Mouse (Mus musculus) midbrain, embryonic 16.5 days (tissue): ENCODE results near the gene Ehmt2. TPM values are rescaled to one million over a fixed set of nuclear protein-coding genes. Genes with fewer than 3 reads are reported as not detected.

Source experiments
- ATAC-seq: fragments of 200-750 bp; cut with Nextera tagmentation; 2 replicates; pipeline ENCODE4 v1.8.0; 2017; ENCODE audit warnings: moderate TSS enrichment
- H3K27ac ChIP-seq: fragments of 300-500 bp; sonication (generic); 2 replicates; pipeline ENCODE4 v1.5.1; 2014; ENCODE audit warnings: mild to moderate bottlenecking, low read length, mixed read lengths
- H3K27me3 ChIP-seq: fragments of 300-500 bp; sonication (generic); 2 replicates; pipeline ENCODE4 v1.6.1; 2014; ENCODE audit warnings: low read depth, low read length, mixed read lengths; ENCODE audit not compliant: control insufficient read depth, insufficient read depth
- H3K36me3 ChIP-seq: fragments of 300-500 bp; sonication (generic); 2 replicates; pipeline ENCODE4 v1.6.1; 2014; ENCODE audit warnings: mild to moderate bottlenecking, low read length, moderate library complexity, mixed read lengths; ENCODE audit not compliant: control insufficient read depth, insufficient read depth
- H3K4me1 ChIP-seq: fragments of 300-500 bp; sonication (generic); 2 replicates; pipeline ENCODE4 v1.6.1; 2014; ENCODE audit warnings: mild to moderate bottlenecking, low read length, mixed read lengths; ENCODE audit not compliant: control insufficient read depth, insufficient read depth
- H3K4me2 ChIP-seq: fragments of 300-500 bp; sonication (generic); 2 replicates; pipeline ENCODE4 v1.6.1; 2014; ENCODE audit warnings: mild to moderate bottlenecking, low read length, mixed read lengths
- H3K4me3 ChIP-seq: fragments of 300-500 bp; sonication (generic); 2 replicates; pipeline ENCODE4 v1.5.1; 2014; ENCODE audit warnings: low read depth, mild to moderate bottlenecking, low read length, moderate library complexity, mixed read lengths
- H3K9ac ChIP-seq: fragments of 300-500 bp; sonication (generic); 2 replicates; pipeline ENCODE4 v1.6.1; 2014; ENCODE audit warnings: low read depth, low read length, mixed read lengths
- H3K9me3 ChIP-seq: fragments of 300-500 bp; sonication (generic); replicated peaks from 2 replicates; pipeline ENCODE4 v1.6.1; 2014; ENCODE audit warnings: mild to moderate bottlenecking, low read length, mixed read lengths; ENCODE audit not compliant: control insufficient read depth, poor library complexity, severe bottlenecking
- WGBS: fragments of 180-500 bp; shearing (Covaris S2); extraction: QIAGEN DNeasy Blood & Tissue Kit; methylation state at CpG from one replicate; pipeline ENCODE4 v1.1.7; 2014; 5-methylcytosine and 5-hydroxymethylcytosine counted together
- polyA plus RNA-seq: library from polyadenylated mRNA; unstranded; fragments of >200 nt; fragmentation: Nextera tagmentation; extraction: Ambion mirVana; gene quantifications from 2 replicates; pipeline ENCODE4 v1.2.1, GENCODE M21; 2015

Gene Ehmt2
- polyA plus RNA-seq, 1 experiment from 2014 or later = 99.8 TPM

DNA sequence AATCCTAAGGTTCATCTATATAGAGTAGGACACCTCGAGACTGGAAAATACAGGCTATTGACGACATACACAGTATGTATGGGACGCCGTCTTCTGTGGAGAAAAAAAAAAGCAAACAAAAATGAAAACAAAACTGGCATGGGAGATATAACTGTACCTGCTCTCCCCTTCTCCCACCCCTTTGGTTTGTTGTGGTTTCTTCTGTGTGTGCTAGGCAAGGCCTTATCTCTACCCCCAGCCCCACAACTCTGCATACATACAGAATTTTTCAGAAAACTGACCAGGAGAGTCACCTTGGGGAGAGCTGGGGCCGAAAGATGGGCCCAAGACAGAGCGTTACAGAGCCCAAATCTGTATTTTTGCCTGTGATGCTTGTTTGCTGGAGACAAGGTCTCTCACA, 13.6 kb upstream of the Ehmt2 start:
- Histone ChIP-seq H3K9ac (no peak overlapping the region), H3K4me2 (no peak overlapping the region), H3K27me3 (peaks cover 4% of the 10 kb centered on the region; the same call in 1 of the 2 replicates), H3K27ac (no peak overlapping the region), H3K4me3 (no peak overlapping the region), H3K36me3 (no peaks in the 10 kb centered on the region), H3K9me3 (no peaks in the 10 kb centered on the region), H3K4me1 (no peaks in the 10 kb centered on the region)
- ATAC-seq = no peak
- WGBS = 87% methylated on average over 6 of the region's 6 CpGs

DNA sequence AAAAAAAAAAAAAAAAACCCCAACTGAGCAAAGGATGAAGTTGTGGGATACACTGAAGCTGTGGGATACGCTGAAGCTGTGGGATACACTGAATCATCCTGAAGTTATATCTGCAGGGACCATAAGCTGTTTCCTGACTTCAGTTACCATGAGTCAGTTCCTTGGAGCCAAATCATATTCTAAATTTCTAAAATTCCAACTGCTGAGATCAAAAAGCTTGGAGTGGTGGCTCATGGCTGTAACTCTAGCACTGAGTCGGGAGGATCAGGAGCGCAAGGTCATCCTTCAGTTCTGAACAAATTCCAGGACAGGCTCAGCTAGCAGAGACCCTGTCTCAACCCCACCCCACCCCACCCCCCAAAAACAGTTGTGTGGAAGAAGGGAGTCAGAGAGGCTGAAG, 12.7 kb upstream of the Ehmt2 start:
- no peak overlapping the region for H3K4me2 ChIP-seq
- H3K9me3 ChIP-seq = no peaks in the 10 kb centered on the region
- peaks cover 4% of the 10 kb centered on the region; the same call in 1 of the 2 replicates for H3K27me3 ChIP-seq
- no peak overlapping the region for H3K9ac ChIP-seq
- H3K4me1 ChIP-seq = no peaks in the 10 kb centered on the region
- no peak overlapping the region for H3K27ac ChIP-seq
- no peaks in the 10 kb centered on the region for H3K36me3 ChIP-seq
- H3K4me3 ChIP-seq = no peak overlapping the region
- no peak for ATAC-seq
- WGBS = 87% methylated on average over 3 of the region's 3 CpGs

- no peak overlapping the region for H3K27ac ChIP-seq
- WGBS = 90% methylated on average over 5 of the region's 5 CpGs
- H3K9me3 ChIP-seq = no peaks in the 10 kb centered on the region
- no peak for ATAC-seq
- H3K4me1 ChIP-seq = no peaks in the 10 kb centered on the region
- H3K4me3 ChIP-seq = no peak overlapping the region
- H3K9ac ChIP-seq = no peak overlapping the region
- H3K4me2 ChIP-seq = no peak overlapping the region
- no peaks in the 10 kb centered on the region for H3K36me3 ChIP-seq
- H3K27me3 ChIP-seq = no peaks in the 10 kb centered on the region
These were observed 10.3 kb upstream of the Ehmt2 start for GRCm38 (mm10) chr17:34887942-34888341.

DNA sequence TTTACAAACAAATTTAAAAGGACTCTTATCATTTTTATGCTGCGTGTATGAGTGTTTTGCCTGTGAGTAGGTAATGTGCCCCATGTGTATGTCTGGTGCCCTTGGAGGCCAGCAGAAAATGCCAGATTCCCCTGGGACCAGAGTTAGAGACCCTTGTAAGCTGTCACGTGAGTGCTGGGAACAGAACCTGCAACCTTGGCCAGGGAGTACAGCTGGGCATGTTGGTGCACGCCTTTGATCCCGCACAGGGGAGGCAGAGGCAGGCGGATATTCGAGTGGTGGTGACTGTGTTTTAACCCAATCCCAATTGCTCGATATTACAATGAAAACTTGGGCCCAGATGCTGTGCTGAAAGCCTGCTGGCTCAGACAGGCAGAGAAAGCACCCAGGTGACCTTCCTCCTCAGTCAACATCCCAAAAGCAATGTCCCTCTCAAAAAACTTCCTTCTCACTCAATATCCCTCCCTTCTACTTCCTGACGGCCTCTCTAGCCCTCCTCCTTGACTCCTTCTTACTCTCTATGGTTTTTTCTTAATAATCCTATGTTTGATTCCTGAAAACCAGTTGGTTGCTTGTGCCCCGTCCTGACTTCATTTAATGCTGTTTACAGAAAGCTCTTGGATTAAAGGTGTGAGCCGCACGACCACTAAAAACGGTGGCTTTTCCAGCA, 8.1 kb upstream of the Ehmt2 start:
- H3K27me3 ChIP-seq = no peaks in the 10 kb centered on the region
- ATAC-seq = no peak
- no peak overlapping the region for H3K9ac ChIP-seq
- H3K4me2 ChIP-seq = no peak overlapping the region
- H3K36me3 ChIP-seq = no peaks in the 10 kb centered on the region
- peaks cover 6% of the 10 kb centered on the region for H3K4me1 ChIP-seq
- H3K4me3 ChIP-seq = no peak overlapping the region
- 91% methylated on average over 12 of the region's 12 CpGs for WGBS
- H3K27ac ChIP-seq = no peak overlapping the region
- H3K9me3 ChIP-seq = no peaks in the 10 kb centered on the region

GRCm38 (mm10) chr17:34891377-34891776, 6.9 kb upstream of the Ehmt2 start:
- ATAC-seq = no peak
- Histone ChIP-seq H3K4me2 (no peak overlapping the region), H3K27me3 (no peaks in the 10 kb centered on the region), H3K27ac (no peak overlapping the region), H3K9me3 (no peaks in the 10 kb centered on the region), H3K4me1 (peaks cover 18% of the 10 kb centered on the region), H3K9ac (no peak overlapping the region), H3K4me3 (no peak overlapping the region), H3K36me3 (peaks cover 4% of the 10 kb centered on the region; the same call in 1 of the 2 replicates)
- 96% methylated on average over 2 of the region's 2 CpGs for whole genome bisulfite sequencing

- peak overlapping the region; percentile 93 for H3K4me2 ChIP-seq
- H3K4me3 ChIP-seq = peak overlapping the region; percentile 81; the same call in 1 of the 2 replicates
- H3K9me3 ChIP-seq = no peaks in the 10 kb centered on the region
- no peaks in the 10 kb centered on the region for H3K27me3 ChIP-seq
- H3K36me3 ChIP-seq = peaks cover 4% of the 10 kb centered on the region; the same call in 1 of the 2 replicates
- peaks cover 32% of the 10 kb centered on the region for H3K4me1 ChIP-seq
- 70% methylated on average over 12 of the region's 12 CpGs for WGBS
- H3K27ac ChIP-seq = peak overlapping the region; percentile 90
- ATAC-seq = 0 out of 2 replicates have a peak, but pooled peaks have one; percentile 1
- peak overlapping the region; percentile 96 for H3K9ac ChIP-seq
These were observed 5.0 kb upstream of the Ehmt2 start for GRCm38 (mm10) chr17:34893072-34893824.

DNA sequence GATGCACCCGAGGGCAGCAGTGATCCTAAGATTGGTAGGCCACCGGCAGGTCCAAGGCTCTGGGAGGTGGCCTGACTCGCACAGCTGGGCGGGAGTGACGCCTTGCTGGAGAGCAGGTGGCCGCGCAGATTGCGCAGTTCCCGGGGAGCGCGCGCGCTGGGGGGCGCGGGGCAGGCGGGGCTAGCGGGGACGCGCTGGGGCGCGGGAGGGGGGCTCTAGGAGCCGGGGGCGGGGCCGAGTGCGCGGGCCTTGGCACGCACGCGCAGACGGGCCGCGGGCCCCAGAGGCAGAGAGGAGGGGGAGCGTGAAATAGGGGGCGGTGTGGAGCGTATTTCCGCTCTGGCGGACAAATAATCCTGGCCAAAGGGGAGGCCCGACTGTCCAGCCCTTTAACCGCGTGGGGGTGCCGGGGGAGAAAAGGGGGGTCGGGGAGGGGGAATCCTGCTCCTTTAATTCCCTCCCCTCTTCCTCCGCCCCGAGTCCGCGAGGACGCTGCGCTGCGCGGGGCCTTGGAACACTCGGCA, 4.1 kb upstream of the Ehmt2 start:
- peak overlapping the region; percentile 93 for H3K4me2 ChIP-seq
- H3K4me3 ChIP-seq = peak overlapping the region; percentile 81
- 0% methylated on average over 40 of the region's 51 CpGs for WGBS
- peak overlapping the region; percentile 95 for H3K27ac ChIP-seq
- H3K9ac ChIP-seq = peak overlapping the region; percentile 96
- ATAC-seq = peak; percentile 89
- no peaks in the 10 kb centered on the region for H3K27me3 ChIP-seq
- H3K36me3 ChIP-seq = peaks cover 4% of the 10 kb centered on the region; the same call in 1 of the 2 replicates
- peaks cover 32% of the 10 kb centered on the region for H3K4me1 ChIP-seq
- H3K9me3 ChIP-seq = no peaks in the 10 kb centered on the region

DNA sequence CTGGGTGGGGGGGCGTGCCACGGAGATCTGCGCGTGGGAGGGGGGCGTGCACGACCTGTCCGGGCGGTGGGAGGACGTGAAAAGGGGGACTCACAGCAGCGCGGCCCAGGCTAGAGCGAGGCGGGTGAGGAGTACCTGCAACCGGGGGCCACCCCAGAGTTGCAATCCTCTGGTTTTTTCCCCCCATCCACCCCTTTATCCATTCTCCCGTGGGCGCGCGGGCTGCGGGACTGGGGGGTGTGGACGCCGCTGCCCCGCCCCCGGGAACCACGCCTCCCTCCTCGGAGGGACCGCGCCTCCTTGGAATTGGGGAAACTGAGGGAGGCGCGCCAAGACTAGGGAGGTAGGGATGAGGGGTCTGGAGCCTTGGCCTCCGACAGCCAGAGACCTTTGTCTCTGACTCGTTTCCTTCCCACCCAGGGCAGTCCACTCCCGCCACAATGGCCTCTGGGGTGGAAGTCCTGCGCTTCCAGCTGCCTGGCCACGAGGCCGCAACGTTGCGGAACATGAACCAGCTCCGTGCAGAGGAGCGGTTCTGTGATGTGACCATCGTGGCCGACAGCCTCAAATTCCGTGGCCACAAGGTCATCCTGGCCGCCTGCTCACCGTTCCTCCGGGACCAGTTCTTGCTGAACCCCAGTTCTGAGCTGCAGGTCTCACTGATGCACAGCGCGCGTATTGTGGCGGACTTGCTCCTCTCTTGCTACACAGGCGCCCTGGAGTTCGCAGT, 3.3 kb upstream of the Ehmt2 start:
- Histone ChIP-seq H3K36me3 (peaks cover 4% of the 10 kb centered on the region; the same call in 1 of the 2 replicates), H3K27ac (peak overlapping the region; percentile 95), H3K4me2 (peak overlapping the region; percentile 93), H3K9me3 (no peaks in the 10 kb centered on the region), H3K4me3 (peak overlapping the region; percentile 81), H3K4me1 (peaks cover 34% of the 10 kb centered on the region), H3K27me3 (no peaks in the 10 kb centered on the region), H3K9ac (peak overlapping the region; percentile 96)
- ATAC-seq = peak; percentile 44
- 4% methylated on average over 42 of the region's 51 CpGs for WGBS
